Mouse (Mus musculus): Measurements from ENCODE around the gene Olfr789.

DNA sequence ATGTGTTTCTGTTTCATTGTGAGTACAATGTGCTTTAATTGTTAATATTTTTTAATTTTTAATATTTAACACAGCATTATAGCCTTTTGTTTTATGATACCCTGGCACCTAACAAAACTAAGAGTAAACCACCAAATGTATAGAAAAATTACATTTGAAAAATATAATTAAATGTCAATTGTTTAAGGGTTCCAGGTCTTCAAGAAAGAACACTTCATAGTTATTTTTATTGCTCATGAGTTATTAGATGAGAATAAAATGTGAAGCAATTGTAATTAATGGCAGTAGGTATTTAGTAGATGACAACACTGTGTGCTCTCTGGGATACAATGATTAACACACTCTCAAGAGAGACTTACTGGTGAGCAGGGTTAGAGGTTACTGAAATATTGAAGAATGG lies 13.9 kb upstream of the Olfr789 start, which contains the start of gene Olfr788:
- TF ChIP-seq CTCF (IDR thresholded peaks at IDR 0.05; ENCODE audit: extremely low read depth, insufficient read depth, insufficient read length, insufficient replicate concordance): no peak
- no peak for TF ChIP-seq POLR2A (IDR thresholded peaks at IDR 0.05; ENCODE audit: low read depth, low read length)
